ENCODE assay signal across 36 mouse cellular contexts in the genomic region with DNA sequence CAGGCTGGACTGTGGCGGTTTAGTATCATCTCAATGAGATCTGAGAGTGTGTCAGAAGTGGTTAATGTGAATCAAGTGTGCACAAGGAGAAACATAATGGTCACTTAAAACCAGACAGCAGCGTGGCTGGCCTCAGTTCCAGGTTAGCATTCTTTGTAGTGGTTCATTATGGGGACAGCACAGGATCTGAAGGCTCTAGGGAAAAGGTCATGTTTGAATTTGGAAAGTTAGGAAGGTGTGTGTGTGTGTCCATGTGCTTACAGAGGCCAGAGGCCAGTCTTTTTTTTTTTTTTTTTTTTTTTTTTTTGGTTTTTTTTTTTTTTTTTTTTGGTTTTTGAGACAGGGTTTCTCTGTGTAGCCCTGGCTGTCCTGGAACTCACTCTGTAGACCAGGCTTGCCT.
"Had no signal": no experiment of that assay in that cellular context is flagged by ENCODE, and none has a peak within 500 bp of the region (broad histone marks: within the 10 kb centered on the region; RNA-seq: fewer than 3 reads in every experiment).

No protein-coding gene starts in this region.

- H3K4me2 ChIP-seq: heart, embryonic 11.5 days; heart, embryonic 12.5 days; heart, embryonic 13.5 days; heart, embryonic 15.5 days; hindbrain, embryonic 12.5 days; hindbrain, embryonic 13.5 days; hindbrain, embryonic 14.5 days; hindbrain, embryonic 15.5 days; intestine, embryonic 15.5 days; kidney, embryonic 15.5 days had no signal

- H3K27ac ChIP-seq: heart, adult 2 months; heart, embryonic 10.5 days; heart, embryonic 13.5 days; heart, embryonic 15.5 days; hindbrain, embryonic 10.5 days; hindbrain, embryonic 12.5 days; hindbrain, embryonic 13.5 days; hindbrain, embryonic 14.5 days; hindbrain, embryonic 15.5 days; hindbrain, postnatal 0 days; intestine, embryonic 15.5 days; kidney, embryonic 15.5 days; kidney, postnatal 0 days; layer of hippocampus, adult 2 months had no signal

- H3K4me1 ChIP-seq: heart, embryonic 10.5 days; heart, embryonic 12.5 days; heart, embryonic 13.5 days; heart, embryonic 15.5 days had no signal

- H3K4me3 ChIP-seq: heart, adult 2 months; heart, embryonic 10.5 days; heart, embryonic 12.5 days; heart, embryonic 13.5 days; heart, embryonic 15.5 days; hindbrain, embryonic 10.5 days; hindbrain, embryonic 12.5 days; hindbrain, embryonic 13.5 days; hindbrain, embryonic 15.5 days; intestine, embryonic 15.5 days; kidney, embryonic 15.5 days; layer of hippocampus, adult 2 months had no signal

- H3K9ac ChIP-seq: heart, embryonic 12.5 days; heart, embryonic 13.5 days; heart, embryonic 15.5 days; hindbrain, embryonic 12.5 days; hindbrain, embryonic 13.5 days; hindbrain, embryonic 14.5 days; hindbrain, embryonic 15.5 days; intestine, embryonic 15.5 days; kidney, embryonic 15.5 days had no signal

- ATAC-seq: hindbrain, embryonic 16.5 days; hindbrain, postnatal 0 days; inflammation-experienced regulatory T-cells, adult 6 months; intestine, embryonic 15.5 days; intestine, embryonic 16.5 days; intestine, postnatal 0 days had no signal

- H3K9me3 ChIP-seq: heart, embryonic 10.5 days; heart, embryonic 12.5 days; heart, embryonic 13.5 days; heart, embryonic 15.5 days; hindbrain, embryonic 10.5 days; hindbrain, embryonic 12.5 days; hindbrain, embryonic 13.5 days; hindbrain, embryonic 15.5 days; intestine, embryonic 15.5 days; kidney, embryonic 15.5 days had no signal

- H3K36me3 ChIP-seq: heart, embryonic 10.5 days; heart, embryonic 12.5 days; heart, embryonic 13.5 days; heart, embryonic 15.5 days; hindbrain, embryonic 10.5 days; hindbrain, embryonic 12.5 days; hindbrain, embryonic 13.5 days; hindbrain, embryonic 15.5 days; intestine, embryonic 15.5 days; kidney, embryonic 15.5 days had no signal

- H3K27me3 ChIP-seq: heart, embryonic 12.5 days; hindbrain, embryonic 12.5 days; hindbrain, embryonic 13.5 days; hindbrain, embryonic 15.5 days; intestine, embryonic 15.5 days had no signal

- DNase-seq: heart, adult 18-20 months; heart, adult 2 months; heart, postnatal 10 days; heart, postnatal 14 days; heart, postnatal 36 days; heart, postnatal 4 days; kidney, adult 11 months; kidney, adult 18-20 months; kidney, adult 2 months; kidney, adult 8-10 months; kidney, adult 9 months; kidney, postnatal 10 days; kidney, postnatal 14 days; kidney, postnatal 25 days; kidney, postnatal 36 days; kidney, postnatal 4 days; layer of hippocampus, adult 9-11 months had no signal
